Mouse (Mus musculus) CH12.LX (cell line): ENCODE measurements around the gene Pdzph1.

Source experiments
- CTCF ChIP-seq, 2 experiments: IDR thresholded peaks in 1 of 2; conservative IDR thresholded peaks in 1 of 2; 2 replicates each; pipeline ENCODE4 v1.5.1; 2011 to 2012; ENCODE audit warnings: low read depth in 2 of 2, low read length in 2 of 2, improper control_type of control experiment in 1 of 2, inconsistent platforms in 1 of 2, mild to moderate bottlenecking in 1 of 2, moderate library complexity in 1 of 2
- EP300 ChIP-seq: IDR thresholded peaks from 2 replicates; pipeline ENCODE4 v1.6.1; 2011; ENCODE audit warnings: low read length, improper control_type of control experiment
- JUND ChIP-seq: conservative IDR thresholded peaks from 2 replicates; pipeline ENCODE4 v1.6.1; 2011; ENCODE audit warnings: low read depth, low read length, improper control_type of control experiment
- MAX ChIP-seq: IDR thresholded peaks from 2 replicates; pipeline ENCODE4 v1.6.1; 2011; ENCODE audit warnings: low read length, improper control_type of control experiment
- NRF1 ChIP-seq: IDR thresholded peaks from 2 replicates; pipeline ENCODE4 v1.6.1; 2014; ENCODE audit warnings: low read depth, mild to moderate bottlenecking, inconsistent platforms, low read length, improper control_type of control experiment, moderate library complexity
- POLR2A ChIP-seq: IDR thresholded peaks from 2 replicates; pipeline ENCODE4 v1.6.1; 2011; ENCODE audit warnings: low read depth, mild to moderate bottlenecking, improper control_type of control experiment, low read length
- POLR2AphosphoS2 ChIP-seq: IDR thresholded peaks from 2 replicates; pipeline ENCODE4 v1.6.1; 2011; ENCODE audit warnings: low read depth, low read length, improper control_type of control experiment

DNA sequence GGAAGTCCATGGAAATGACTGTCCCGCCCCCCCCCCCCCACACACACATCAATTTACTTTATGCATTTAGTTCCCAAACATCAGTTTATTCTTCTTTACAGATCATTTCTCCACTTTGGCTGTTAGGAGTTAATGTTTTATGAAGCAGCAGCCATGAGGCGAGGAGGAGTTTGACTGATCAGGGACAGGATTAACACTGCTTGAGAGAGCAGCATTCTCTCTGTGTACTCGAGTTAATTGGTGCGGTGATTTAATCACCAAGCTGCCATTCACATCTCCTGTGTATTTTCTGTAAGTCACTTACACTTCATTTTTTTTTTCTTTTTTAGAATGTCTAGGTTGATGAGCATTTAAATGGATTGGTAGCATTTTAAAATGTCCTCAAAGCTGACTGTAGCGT, 32.8 kb upstream of the Pdzph1 start:
- no peak for TF ChIP-seq JUND
- no peak for TF ChIP-seq POLR2AphosphoS2
- TF ChIP-seq CTCF (conservative IDR thresholded peaks at IDR 0.05 in 1 of 2, IDR thresholded peaks at IDR 0.05 in 1 of 2; ENCODE audit: low read depth in 2 of 2, low read length in 2 of 2): no peak
- no peak for TF ChIP-seq EP300
- no peak for TF ChIP-seq POLR2A
- no peak for TF ChIP-seq NRF1
- no peak for TF ChIP-seq MAX
